Mouse (Mus musculus) right cerebral cortex, postnatal 14 days (tissue): ENCODE results near the gene Romo1.
A peak's percentile ranks its signal among the peaks of the same experiment; 100 is the strongest.
"Not testable (repeated sequence)": the region's sequence is repeated elsewhere in the genome, so short reads cannot be mapped to it uniquely, and the experiment has no call there.

ENCODE experiments used
- DNase-seq: peaks from one replicate; pipeline ENCODE4 v3.0.0; 2022

Gene Romo1

GRCm38 (mm10) chr2:156143953-156144724 lies at the start of gene Romo1, which contains the start of gene Nfs1:
TSS of gene Romo1 (plus strand) at chr2:156144039.
TSS of gene Nfs1 (minus strand) at chr2:156144186.
- DNase-seq = peak; percentile 95

GRCm38 (mm10) chr2:156110627-156111357 lies 33.0 kb upstream of the Romo1 start:
- no peak for DNase-seq

GRCm38 (mm10) chr2:156111358-156112079 lies 32.3 kb upstream of the Romo1 start, which contains the start of the genes Cpne1 and Rbm12:
TSS of gene Cpne1 (minus strand) at chr2:156111965.
TSS of gene Rbm12 (minus strand) at chr2:156111978.
- peak; percentile 94 for DNase-seq

- not testable (repeated sequence) for DNase-seq
Measured at GRCm38 (mm10) chr2:156112080-156112423, 31.8 kb upstream of the Romo1 start.

GRCm38 (mm10) chr2:156119566-156119965 lies 24.3 kb upstream of the Romo1 start:
- no peak for DNase-seq

GRCm38 (mm10) chr2:156123731-156124130 lies 20.1 kb upstream of the Romo1 start:
- DNase-seq = no peak

- no peak for DNase-seq
Measured at GRCm38 (mm10) chr2:156126992-156127391, 16.8 kb upstream of the Romo1 start, which contains the start of gene Gm28036. TSS of gene Gm28036 (minus strand) at chr2:156127092.

GRCm38 (mm10) chr2:156134161-156134560 lies 9.7 kb upstream of the Romo1 start:
- no peak for DNase-seq

GRCm38 (mm10) chr2:156135695-156136094 lies 8.1 kb upstream of the Romo1 start:
- no peak for DNase-seq

GRCm38 (mm10) chr2:156142820-156143219 lies 1.0 kb upstream of the Romo1 start:
- DNase-seq = no peak

GRCm38 (mm10) chr2:156143367-156143766 lies 472 bp upstream of the Romo1 start:
- DNase-seq = no peak

- no peak for DNase-seq
Measured at GRCm38 (mm10) chr2:156145486-156146130, 1.8 kb downstream of the Romo1 start.

GRCm38 (mm10) chr2:156146272-156146989 lies 2.6 kb downstream of the Romo1 start:
- DNase-seq = no peak

- DNase-seq = no peak
Measured at GRCm38 (mm10) chr2:156147316-156147915, 3.6 kb downstream of the Romo1 start.

- no peak for DNase-seq
Measured at GRCm38 (mm10) chr2:156151538-156151937, 7.7 kb downstream of the Romo1 start.

GRCm38 (mm10) chr2:156165478-156165877 lies 21.6 kb downstream of the Romo1 start:
- no peak for DNase-seq

GRCm38 (mm10) chr2:156166557-156166956 lies 22.7 kb downstream of the Romo1 start:
- DNase-seq = no peak

GRCm38 (mm10) chr2:156177079-156177478 lies 33.2 kb downstream of the Romo1 start:
- DNase-seq = no peak

- no peak for DNase-seq
Measured at GRCm38 (mm10) chr2:156177651-156178050, 33.8 kb downstream of the Romo1 start.

GRCm38 (mm10) chr2:156179046-156179795 lies 35.4 kb downstream of the Romo1 start:
- DNase-seq = peak; percentile 80

- no peak for DNase-seq
Measured at GRCm38 (mm10) chr2:156179796-156180093, 35.9 kb downstream of the Romo1 start.
